Mouse (Mus musculus): ENCODE measurements around the gene Enkd1. TPM values are rescaled to one million over a fixed set of nuclear protein-coding genes. Genes with fewer than 3 reads are reported as not detected.

The Enkd1 gene
- total RNA-seq, 2 experiments from 2014 or later = 5.3 to 5.9 TPM

DNA sequence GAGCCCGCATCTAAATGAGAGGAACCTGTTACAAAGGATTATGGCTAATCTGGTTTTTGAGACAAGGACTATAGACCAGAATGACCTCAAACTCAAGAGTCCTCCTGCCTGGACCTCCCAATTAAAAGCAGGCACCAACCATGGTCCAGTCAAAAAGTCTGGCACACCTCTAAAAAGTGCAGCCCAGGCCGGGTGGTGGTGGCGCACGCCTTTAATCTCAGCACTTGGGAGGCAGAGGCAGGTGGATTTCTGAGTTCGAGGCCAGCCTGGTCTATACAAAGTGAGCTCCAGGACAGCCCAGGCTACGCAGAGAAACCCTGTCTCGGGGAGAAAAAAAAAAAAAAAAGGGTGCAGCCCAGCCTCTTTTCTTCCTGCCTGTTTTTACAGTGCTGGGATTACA, 22.7 kb downstream of the Enkd1 start:
- ATAC-seq (ENCODE audit: poor library complexity, severe bottlenecking) = no peak

DNA sequence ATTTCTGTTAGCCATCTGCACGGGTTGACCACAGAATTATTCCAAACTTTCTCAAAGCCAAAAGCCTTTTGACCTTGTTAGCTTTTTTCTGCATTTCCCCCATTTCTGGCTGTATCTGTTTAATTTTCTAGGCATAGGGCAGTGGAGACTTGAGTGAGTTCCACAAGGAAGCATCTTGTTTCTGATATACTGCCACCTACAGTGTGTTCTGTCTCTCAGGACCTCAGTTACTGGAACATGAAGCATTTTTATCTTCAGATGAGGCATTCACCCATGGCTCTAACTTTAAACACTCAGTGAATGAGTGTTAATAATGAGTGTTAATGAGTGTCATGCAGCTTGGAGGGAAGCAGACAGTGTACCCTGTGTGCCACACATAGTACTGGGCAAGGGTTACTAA, 30.1 kb downstream of the Enkd1 start:
- no peak for ATAC-seq (ENCODE audit: poor library complexity, severe bottlenecking)

DNA sequence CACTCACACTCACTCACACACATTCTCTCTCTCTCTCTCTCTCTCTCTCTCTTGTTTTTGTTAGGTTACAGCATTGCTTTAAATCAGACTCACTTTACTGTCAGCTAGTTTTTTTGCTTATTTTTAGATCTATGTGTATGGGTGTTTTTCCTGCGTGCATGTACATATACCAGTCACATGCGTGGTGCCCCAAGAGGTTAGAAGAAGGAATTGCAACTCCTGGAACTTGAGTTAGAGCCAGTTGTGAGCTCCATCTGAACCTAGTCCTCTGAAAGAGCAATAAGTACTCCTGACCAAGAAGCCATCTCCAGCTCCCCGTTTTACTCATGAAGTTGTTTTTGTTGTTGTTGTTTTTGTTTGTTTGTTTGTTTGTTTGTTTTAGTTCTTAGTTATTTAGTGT, 46.8 kb downstream of the Enkd1 start:
- ATAC-seq (ENCODE audit: poor library complexity, severe bottlenecking) = peak; percentile 70

DNA sequence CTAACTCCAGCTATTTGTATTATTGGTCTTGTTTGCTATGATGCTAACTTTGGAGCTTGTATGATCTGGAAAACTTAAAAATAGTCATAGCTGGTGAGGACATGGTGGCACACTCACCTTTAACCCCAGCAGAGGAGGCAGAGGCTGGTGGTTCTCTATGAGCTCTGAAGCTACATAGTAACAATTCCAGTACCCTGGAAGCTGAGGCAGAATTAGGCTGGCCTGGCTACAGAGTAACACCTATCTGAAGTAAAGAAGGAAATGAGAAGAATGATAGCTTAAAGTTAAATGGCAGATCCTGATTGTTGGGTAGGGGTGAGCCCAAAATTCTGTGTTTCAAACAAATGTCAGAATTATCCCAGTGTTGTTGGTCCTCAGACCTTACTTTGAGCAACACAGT, 50.4 kb downstream of the Enkd1 start:
- no peak for ATAC-seq (ENCODE audit: poor library complexity, severe bottlenecking)

Other genes with a start within 250 kb of the Enkd1 start
- 2.5 and 2.9 TPM in 2 replicates for gene Tppp3, start 236.7 kb downstream of the Enkd1 start, total RNA-seq (2015)
- gene Tppp3, start 236.7 kb downstream of the Enkd1 start, total RNA-seq (2017) = 6.5 and 13.4 TPM in 2 replicates
- 0.52 and 1.2 TPM in 2 replicates for gene Zdhhc1, start 211.3 kb downstream of the Enkd1 start, total RNA-seq (2015)
- 0.20 and 0.92 TPM in 2 replicates for gene Zdhhc1, start 211.3 kb downstream of the Enkd1 start, total RNA-seq (2017)
- gene Hsd11b2, start 189.5 kb downstream of the Enkd1 start, total RNA-seq (2015) = not detected in 2 replicates
- not detected in 2 replicates for gene Hsd11b2, start 189.5 kb downstream of the Enkd1 start, total RNA-seq (2017)
- 222 and 239 TPM in 2 replicates for gene Atp6v0d1, start 142.2 kb downstream of the Enkd1 start, total RNA-seq (2015)
- 86.2 and 101 TPM in 2 replicates for gene Atp6v0d1, start 142.2 kb downstream of the Enkd1 start, total RNA-seq (2017)
- gene Ripor1, start 103.0 kb downstream of the Enkd1 start, total RNA-seq (2015) = 13.5 and 16.9 TPM in 2 replicates
- gene Ripor1, start 103.0 kb downstream of the Enkd1 start, total RNA-seq (2017) = 1.6 and 2.6 TPM in 2 replicates
- 97.0 and 98.3 TPM in 2 replicates for gene Ctcf, start 71.6 kb downstream of the Enkd1 start, total RNA-seq (2015)
- 101 and 124 TPM in 2 replicates for gene Ctcf, start 71.6 kb downstream of the Enkd1 start, total RNA-seq (2017)
- gene Agrp, start 70.8 kb downstream of the Enkd1 start, total RNA-seq (2015) = not detected in 2 replicates
- not detected in 2 replicates for gene Agrp, start 70.8 kb downstream of the Enkd1 start, total RNA-seq (2017)
- gene Carmil2, start 21.9 kb downstream of the Enkd1 start, total RNA-seq (2015) = 0.67 and 1.6 TPM in 2 replicates
- 0.70 and 1.3 TPM in 2 replicates for gene Carmil2, start 21.9 kb downstream of the Enkd1 start, total RNA-seq (2017)
- gene Acd, start 7.1 kb downstream of the Enkd1 start, total RNA-seq (2015) = 20.4 and 28.0 TPM in 2 replicates
- gene Acd, start 7.1 kb downstream of the Enkd1 start, total RNA-seq (2017) = 10.6 and 12.3 TPM in 2 replicates
- gene Pard6a, start 7.1 kb downstream of the Enkd1 start, total RNA-seq (2015) = 6.6 and 7.7 TPM in 2 replicates
- 9.1 and 22.2 TPM in 2 replicates for gene Pard6a, start 7.1 kb downstream of the Enkd1 start, total RNA-seq (2017)
- gene 4933405L10Rik, start 555 bp downstream of the Enkd1 start, total RNA-seq (2015) = not detected in 2 replicates
- gene 4933405L10Rik, start 555 bp downstream of the Enkd1 start, total RNA-seq (2017) = not detected in 2 replicates
- gene Gfod2, start 50.5 kb upstream of the Enkd1 start, total RNA-seq (2015) = 0.14 and 0.16 TPM in 2 replicates
- 0.08 TPM in 1 of 2 replicates, not detected in the other for gene Gfod2, start 50.5 kb upstream of the Enkd1 start, total RNA-seq (2017)
- 10.2 and 10.5 TPM in 2 replicates for gene Ranbp10, start 119.1 kb upstream of the Enkd1 start, total RNA-seq (2015)
- 6.4 and 7.0 TPM in 2 replicates for gene Ranbp10, start 119.1 kb upstream of the Enkd1 start, total RNA-seq (2017)
- gene Tsnaxip1, start 119.5 kb upstream of the Enkd1 start, total RNA-seq (2015) = not detected in 2 replicates
- gene Tsnaxip1, start 119.5 kb upstream of the Enkd1 start, total RNA-seq (2017) = not detected in 2 replicates
- 12.4 and 18.3 TPM in 2 replicates for gene Cenpt, start 145.1 kb upstream of the Enkd1 start, total RNA-seq (2015)
- 16.7 and 25.0 TPM in 2 replicates for gene Cenpt, start 145.1 kb upstream of the Enkd1 start, total RNA-seq (2017)
- 42.8 and 48.9 TPM in 2 replicates for gene Thap11, start 146.9 kb upstream of the Enkd1 start, total RNA-seq (2015)
- 38.5 and 42.6 TPM in 2 replicates for gene Thap11, start 146.9 kb upstream of the Enkd1 start, total RNA-seq (2017)
- 103 and 117 TPM in 2 replicates for gene Nutf2, start 152.4 kb upstream of the Enkd1 start, total RNA-seq (2015)
- 40.9 and 54.5 TPM in 2 replicates for gene Nutf2, start 152.4 kb upstream of the Enkd1 start, total RNA-seq (2017)
- 12.0 and 12.2 TPM in 2 replicates for gene Edc4, start 172.7 kb upstream of the Enkd1 start, total RNA-seq (2015)
- gene Edc4, start 172.7 kb upstream of the Enkd1 start, total RNA-seq (2017) = 23.8 and 27.5 TPM in 2 replicates
- 0.42 TPM in 1 of 2 replicates, not detected in the other for gene Nrn1l, start 185.4 kb upstream of the Enkd1 start, total RNA-seq (2015)
- gene Nrn1l, start 185.4 kb upstream of the Enkd1 start, total RNA-seq (2017) = not detected in 2 replicates
- 8.6 and 9.7 TPM in 2 replicates for gene Pskh1, start 192.2 kb upstream of the Enkd1 start, total RNA-seq (2015)
- gene Pskh1, start 192.2 kb upstream of the Enkd1 start, total RNA-seq (2017) = 10.7 and 13.3 TPM in 2 replicates
- 1.3 and 2.0 TPM in 2 replicates for gene Ctrl, start 225.7 kb upstream of the Enkd1 start, total RNA-seq (2015)
- gene Ctrl, start 225.7 kb upstream of the Enkd1 start, total RNA-seq (2017) = 0.55 and 1.1 TPM in 2 replicates
- 164 and 185 TPM in 2 replicates for gene Psmb10, start 230.2 kb upstream of the Enkd1 start, total RNA-seq (2015)
- 56.1 and 63.6 TPM in 2 replicates for gene Psmb10, start 230.2 kb upstream of the Enkd1 start, total RNA-seq (2017)
- 0.23 TPM in 1 of 2 replicates, not detected in the other for gene Lcat, start 235.2 kb upstream of the Enkd1 start, total RNA-seq (2015)
- 0.45 TPM in 1 of 2 replicates, not detected in the other for gene Lcat, start 235.2 kb upstream of the Enkd1 start, total RNA-seq (2017)